Mouse (Mus musculus) forelimb bud, embryonic 11.5 days (tissue): ENCODE data around the gene Rnd2.
"Not testable (repeated sequence)": the region's sequence is repeated elsewhere in the genome, so short reads cannot be mapped to it uniquely, and the experiment has no call there.

ENCODE experiments used
- DNase-seq: peaks from one replicate; pipeline ENCODE4 v3.0.0-alpha.2; 2012; ENCODE audit warnings: low read depth, low spot score

Gene Rnd2

DNA sequence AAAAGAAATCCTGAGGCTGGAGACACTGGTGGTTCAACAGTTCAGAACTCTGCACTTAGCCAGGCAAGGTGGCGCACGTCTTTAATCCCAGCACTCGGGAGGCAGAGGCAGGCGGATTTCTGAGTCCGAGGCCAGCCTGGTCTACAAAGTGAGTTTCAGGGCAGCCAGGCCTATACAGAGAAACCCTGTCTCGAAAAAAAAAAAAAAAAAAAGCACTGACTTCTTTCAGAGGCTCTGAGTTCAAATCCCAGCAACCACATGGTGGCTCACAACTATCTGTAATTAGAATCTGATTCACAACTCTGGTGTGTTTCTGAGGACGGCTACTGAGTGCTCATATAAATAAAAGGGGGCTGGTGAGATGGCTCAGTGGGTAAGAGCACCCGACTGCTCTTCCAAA is 17.9 kb upstream of the Rnd2 start:
- not testable (repeated sequence) for DNase-seq

DNA sequence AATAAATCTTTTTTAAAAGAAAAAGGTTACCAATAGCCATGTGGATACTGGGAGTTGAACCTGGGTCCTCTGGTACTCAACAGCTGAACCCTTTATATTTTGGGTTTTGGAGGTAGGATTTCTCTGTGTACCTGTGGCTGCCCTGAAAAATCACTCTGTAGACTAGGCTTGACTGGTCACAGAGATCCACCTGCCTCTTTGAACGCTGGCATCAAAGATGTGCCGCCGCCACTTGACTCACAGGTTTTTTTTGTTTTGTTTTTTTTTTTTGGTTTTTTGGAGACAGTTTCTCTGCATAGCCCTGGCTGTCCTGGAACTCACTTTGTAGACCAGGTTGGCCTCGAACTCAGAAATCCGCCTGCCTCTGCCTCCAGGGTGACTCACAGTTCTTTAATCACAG is 17.0 kb upstream of the Rnd2 start:
- no peak for DNase-seq

DNA sequence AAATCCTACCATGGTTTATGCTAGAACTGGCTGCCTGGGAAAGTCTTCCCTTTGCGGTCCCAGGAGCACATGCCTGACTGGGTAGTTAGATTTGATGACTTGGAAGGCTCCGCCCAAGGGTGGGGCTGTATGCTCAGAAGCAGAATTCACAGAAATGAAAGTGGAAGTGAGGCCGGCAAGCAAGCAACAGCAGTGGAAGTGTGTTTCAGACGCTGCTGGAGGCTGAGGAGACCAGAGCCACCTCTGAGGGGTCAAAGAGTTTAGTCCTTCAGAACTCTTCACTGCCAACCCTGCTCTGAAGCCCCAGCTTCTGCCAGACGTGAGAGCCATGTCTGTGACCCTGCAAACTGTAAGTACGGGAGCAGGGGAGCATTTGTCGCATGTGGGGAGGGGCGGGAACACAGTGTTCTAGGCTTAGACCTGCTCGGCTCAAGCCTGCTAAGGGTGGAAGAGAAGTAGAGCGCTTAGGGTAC is 16.5 kb upstream of the Rnd2 start, which contains the start of gene Ifi35:
Gene Ifi35, plus strand, starts transcription at position 134 of the 473 bp plus-strand sequence.
- no peak for DNase-seq

DNA sequence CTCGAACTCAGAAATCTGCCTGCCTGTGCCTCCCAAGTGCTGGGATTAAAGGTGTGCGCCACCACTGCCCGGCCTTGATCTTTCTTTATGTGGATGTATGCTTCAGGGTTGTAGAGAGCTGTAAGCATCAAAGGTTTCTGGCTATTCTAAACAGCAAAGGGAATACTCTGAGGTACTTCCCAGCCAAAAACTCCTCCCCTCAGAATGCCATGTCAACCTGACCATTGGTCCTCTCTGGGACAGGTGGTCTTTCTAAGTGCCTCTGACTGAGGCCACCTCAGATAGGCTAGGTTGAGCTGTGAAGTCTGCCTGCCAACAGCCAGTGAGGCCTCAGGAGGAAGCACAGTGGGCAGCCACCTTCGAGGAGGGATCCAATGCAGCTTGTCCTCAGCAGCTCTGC is 15.9 kb upstream of the Rnd2 start:
- DNase-seq, result no peak

DNA sequence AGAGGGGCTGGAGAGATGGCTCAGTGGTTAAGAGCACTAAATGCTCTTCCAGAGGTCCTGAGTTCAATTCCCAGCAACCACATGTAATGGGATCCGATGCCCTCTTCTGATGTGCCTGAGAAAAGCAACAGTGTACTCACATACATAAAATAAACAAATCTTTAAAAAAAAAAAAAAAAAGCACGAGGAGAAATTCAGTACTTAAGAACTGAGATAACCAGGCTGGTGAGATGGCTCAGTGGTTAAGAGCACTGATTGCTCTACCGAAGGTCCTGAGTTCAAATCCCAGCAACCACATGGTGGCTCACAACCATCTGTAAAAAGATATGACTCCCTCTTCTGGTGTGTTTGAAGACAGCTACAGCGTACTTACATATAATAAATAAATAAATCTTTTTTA is 15.2 kb upstream of the Rnd2 start:
- not testable (repeated sequence) for DNase-seq

DNA sequence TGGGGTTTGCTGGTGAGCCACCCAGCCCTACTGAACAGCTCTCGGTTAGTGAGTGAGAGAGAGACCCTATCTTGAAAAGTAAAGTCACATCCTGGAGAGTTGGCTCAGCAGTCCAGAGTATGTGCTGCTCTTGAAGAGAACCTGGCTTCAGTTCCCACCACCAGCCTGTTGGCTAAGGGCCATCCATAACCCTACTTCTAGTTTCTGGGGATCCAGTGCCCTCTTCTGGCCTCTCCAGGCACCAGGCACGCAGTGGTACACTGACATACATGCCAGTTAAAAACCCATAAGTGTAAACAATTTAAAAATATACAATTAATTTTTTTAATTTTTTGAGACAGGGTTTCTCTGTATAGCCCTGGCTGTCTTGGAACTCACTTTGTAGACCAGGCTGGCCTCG is 14.4 kb upstream of the Rnd2 start:
- no peak for DNase-seq

DNA sequence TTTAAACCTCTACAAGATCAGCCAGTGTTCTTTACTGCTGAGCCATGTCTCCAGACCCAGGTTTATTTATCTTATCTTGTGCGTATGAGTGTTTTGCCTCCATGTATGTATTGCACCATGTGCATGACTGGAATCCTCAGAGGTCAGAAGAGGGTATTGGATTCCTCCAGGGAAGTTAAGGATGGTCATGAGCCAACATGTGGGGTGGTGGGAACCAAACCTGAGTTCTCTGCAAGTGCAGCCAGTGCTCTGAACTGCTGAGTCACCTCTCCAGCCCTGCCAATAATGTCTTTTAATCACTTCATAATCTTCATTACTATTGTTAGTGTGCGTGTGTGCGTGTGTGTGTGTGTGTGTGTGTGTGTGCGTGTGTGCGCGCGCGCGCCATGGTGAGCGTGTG is 13.3 kb upstream of the Rnd2 start:
- no peak for DNase-seq

DNA sequence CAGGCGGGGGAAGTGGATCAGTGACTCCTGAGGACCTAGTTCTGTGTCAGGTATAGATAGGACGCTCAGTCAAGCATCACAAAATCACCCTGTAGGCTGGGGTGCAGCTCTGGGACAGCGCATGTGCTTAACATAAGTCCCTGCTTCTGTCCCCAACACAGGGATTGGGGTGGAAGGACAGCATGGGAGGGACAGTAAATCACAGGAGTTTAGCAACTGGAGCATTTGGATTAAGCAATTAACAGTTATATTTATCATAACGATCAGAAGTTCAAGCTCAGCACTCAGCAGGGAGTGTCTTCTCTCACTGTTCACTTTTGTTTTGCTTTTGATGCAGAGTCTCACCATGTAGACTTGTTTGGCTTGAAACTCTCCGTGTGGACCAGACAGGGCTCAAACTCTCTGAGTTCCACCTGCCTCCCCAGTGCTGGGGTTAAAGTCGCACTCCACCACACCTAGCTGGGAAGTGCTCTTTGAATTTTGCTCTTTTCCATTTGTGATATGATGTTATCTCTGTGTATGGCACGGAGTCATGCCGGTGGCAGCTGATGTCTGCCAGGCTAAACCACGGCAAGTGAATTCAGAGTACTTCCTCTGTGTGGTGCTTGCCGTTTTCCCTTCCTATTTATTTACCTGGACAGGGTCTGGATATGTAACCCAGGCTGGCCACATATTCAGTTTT is 12.6 kb upstream of the Rnd2 start:
- DNase-seq, result no peak

DNA sequence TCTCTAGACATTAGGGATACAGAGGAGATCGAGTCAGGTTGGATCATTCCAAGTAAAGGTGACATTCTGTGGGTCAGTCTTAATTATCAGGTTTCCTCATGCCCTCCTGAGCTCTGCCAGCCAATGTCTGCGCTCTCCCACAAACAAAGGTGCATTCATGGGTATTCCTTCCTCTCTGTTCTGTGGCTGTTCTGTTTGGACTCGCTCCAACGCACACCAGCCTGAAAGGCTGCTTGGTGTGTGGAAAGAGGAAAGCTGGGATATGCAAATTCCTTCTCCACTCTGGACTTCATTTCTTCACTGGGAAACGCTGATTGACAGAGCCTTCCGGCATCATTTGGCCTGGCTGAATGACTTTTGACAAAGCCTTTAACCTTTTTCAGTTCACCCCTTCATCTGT is 10.1 kb upstream of the Rnd2 start:
- no peak for DNase-seq

DNA sequence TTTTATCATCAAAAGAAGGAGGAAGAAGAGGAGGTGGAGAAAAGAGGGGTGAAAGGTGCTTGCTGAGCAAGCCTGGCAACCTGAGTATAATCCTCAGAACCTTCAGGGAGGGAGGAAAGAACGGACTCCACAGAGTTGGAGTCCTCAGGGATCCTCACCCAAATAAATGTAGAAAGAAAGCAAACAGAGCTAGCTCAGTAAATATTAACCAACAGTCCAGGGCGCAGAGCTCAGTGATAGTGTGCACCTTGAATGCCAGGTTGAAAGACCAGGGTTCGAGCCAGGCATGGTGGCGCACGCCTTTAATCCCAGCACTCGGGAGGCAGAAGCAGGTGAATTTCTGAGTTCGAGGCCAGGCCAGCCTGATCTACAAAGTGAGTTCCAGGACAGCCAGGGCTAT is 9.2 kb upstream of the Rnd2 start:
- no peak for DNase-seq

DNA sequence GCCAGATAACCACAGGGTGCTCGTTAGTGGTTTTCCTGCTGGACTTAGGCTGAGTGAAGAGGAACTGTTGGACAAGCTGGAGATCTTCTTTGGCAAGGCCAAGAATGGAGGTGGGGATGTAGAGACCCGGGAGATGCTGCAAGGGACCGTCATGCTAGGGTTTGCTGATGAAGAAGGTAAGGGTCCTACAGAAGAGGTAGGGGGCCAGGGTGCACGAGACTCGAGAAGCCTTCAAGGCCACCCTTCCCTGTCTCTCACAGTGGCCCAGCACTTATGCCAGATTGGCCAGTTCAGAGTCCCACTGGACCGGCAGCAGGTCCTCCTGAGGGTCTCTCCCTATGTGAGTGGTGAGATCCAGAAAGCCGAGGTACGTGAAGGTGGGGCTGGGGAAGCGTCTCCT is 7.2 kb upstream of the Rnd2 start:
- no peak for DNase-seq

DNA sequence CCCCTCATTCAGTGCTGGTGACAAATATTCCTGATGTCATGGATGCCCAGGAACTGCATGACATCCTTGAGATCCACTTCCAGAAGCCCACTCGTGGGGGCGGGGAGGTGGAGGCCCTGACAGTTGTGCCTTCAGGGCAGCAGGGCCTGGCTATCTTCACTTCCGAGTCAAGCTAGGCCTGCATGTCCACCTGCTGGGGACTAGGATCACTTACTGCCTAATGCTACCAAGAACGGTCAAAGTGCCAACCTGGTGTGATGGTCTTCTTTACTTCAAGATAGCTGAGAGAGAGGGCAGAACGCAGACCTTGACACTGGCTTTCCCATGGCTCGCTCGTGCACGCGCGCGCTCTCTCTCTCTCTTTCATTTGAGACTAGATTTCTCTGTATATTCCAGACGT is 6.6 kb upstream of the Rnd2 start:
- DNase-seq, result no peak

DNA sequence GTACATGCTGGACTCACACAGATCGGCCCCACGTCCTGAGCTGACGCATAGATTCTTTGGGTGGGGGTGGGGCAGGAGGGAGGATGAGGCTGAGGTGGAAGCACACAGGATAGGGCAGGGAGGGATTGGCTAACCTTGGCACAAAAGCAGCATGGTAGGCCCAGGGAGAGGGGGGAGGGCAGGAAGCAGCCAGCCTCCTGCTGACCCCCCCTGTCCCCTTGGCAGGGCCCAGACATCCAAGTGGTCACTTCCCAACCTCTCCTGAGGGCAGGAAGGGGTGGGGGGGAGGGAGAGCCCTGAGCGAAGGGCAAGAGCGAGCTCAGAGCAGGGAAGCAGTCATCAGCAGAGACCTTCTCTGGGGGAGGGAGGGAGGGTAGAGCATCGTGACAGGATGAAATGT is 5.1 kb upstream of the Rnd2 start:
- DNase-seq, result no peak

DNA sequence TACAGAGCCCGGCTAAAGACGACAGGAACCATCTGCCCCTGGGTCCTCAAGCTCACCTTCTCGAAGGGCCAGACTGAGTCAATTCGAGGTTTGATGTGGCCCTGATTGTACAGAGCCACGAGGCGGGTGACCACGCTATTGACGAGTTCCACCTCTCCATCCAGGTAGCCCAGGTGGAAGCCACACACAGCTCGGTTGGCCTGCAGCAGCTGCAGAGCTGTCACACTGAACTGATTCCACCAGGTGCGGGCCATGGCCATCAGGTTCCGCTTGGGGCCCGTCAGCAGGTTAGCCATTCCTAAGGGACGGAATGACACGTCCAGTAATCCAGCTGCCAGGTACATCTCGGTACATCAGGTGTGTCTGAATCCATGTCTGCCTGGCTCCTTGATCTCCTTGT is 4.5 kb upstream of the Rnd2 start:
- no peak for DNase-seq

DNA sequence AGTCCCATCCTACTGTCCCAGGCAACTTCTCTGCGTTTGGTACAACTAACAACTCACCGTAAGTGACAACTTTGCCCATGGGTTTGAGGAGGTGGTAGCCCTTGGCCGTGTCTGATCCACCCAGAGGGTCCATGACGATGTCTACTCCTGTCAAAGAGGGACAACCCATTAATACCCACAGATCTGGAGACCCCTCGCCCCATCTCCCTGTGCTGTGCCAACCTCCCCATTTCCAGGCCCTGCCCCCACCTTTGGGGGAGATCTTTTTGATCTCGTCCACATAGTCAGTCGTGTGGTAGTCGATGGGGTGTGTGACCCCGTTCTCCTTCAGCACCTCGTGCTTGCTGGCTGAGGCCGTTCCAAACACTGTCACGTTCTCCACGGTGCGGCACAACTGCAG is 2.7 kb upstream of the Rnd2 start:
- no peak for DNase-seq

DNA sequence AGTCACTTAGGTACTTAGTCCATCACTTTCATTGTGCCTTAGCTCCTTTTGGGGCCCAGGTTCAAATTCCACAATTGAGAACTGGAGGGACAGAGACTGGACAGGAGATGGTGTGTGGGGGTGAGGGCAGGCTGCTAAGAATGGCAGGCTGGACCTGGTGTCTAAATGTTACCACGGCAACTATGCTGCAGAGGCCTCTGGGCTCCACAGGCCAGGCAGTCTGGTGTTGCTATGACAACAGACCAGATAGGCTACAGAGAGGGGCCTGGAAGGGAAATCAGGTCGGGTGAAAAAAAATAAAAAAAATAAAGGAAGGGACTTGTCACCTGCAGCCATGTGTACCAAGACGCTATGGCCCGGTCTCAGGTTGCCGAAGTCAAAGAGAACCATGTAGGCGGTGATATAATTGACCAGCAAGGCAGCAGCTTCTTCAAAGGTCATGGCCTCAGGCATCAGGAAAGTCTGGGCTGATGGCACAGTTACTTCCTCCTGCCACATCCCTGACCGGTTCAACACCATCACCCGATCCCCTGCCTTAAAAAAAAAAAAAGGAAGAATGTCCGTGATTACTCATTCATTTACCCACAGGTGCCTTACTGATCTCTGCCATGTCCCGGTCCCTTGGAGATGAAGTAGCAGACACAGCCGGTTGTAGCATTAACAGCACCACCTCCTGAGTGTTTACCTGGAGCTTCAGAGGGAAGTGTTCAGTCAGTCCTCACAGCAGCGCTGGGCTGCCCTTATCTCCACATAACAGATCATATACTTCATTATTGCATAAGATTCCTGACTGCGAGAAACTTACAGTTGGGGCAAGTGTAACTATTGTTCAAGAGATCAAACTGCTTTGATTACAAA is 2.0 kb upstream of the Rnd2 start:
- no peak for DNase-seq

DNA sequence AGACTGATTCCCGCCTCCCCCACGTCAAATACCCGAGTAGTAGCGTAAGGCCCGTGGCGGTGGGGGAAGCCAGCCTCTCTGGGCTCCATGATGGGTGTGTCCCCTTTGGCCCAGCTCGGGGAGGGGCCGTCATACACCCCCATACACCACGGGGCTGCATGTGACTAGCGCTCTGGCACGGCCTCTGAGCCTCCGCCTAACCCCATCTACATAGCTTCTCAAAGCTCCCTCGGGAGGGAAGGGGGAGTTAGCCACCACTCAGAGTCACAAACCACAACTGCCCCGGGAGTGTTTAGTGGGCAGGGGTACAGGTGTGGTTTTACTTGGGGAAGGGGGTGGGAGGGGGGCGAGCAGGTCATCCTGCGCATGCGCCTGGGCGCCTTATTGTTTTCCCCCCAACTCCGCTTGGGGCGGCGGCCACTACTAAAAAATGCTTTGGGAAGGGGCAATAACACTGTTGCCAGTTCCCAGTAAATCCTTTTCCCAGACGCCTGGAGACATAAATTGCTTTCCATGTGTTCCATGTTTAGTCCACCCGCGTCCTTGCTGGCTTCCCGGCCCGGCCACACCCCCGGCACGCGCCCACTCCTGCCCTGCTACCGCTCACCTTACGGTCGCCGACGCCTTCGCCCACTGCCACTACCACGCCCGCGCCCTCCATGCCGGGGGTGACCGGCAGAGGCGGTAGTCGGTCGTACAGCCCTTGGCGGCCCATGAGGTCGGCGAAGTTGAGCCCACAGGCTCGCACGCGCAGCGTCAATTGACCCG is 486 bp downstream of the Rnd2 start:
- peak; percentile 52 for DNase-seq

DNA sequence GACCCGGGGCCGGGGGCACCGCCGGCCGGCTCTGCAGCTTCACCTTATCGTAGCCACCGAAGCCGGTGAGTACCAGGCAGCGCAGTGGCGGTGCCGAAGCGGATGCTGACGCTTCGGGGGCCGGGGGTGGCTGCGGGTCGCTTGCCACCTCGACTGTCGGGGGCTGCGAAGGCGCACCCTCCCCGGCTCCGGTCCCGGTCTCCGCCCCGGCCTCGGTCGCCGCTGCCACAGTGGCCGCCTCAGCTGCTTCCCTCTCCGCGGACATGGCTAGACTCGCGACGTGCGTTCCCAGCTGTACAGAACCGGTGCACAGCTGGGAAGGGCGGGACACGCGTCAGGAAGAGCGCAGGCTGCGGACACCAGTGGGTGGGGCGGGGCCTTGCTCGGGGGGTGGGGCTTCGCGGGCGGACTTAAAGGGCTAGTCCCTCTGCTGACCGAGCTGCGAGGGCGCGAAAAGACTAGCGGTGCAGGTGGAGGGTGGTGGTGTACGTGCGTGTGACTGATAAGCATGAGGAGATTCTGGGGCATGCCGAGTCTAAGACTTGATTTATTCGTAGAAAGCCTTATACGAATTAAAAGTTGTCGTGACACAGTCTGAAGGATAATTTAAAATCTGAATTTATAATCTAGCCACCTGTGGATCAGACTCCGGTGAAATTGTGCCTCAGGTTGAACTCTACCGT is 1.2 kb downstream of the Rnd2 start, which contains the start of gene Vat1:
Gene Vat1, minus strand, starts transcription at position 362 of the 683 bp plus-strand sequence.
- no peak for DNase-seq

DNA sequence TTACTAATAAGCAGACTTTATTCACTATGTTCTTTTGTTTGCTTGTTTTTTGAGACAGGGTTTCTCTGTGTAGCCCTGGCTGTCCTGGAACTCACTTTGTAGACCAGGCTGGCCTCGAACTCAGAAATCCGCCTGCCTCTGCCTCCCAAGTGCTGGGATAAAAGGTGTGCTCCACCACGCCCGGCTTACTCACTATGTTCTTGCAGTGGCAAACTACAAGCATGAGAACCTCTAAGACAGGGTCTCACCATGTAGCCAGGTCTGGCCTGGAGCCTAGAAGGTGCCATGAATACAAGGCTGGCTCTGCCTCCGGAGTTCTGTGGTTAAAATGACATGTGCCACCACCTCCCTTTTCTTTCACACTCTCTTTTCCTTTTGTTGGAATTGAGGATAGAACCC is 1.8 kb downstream of the Rnd2 start:
- not testable (repeated sequence) for DNase-seq

DNA sequence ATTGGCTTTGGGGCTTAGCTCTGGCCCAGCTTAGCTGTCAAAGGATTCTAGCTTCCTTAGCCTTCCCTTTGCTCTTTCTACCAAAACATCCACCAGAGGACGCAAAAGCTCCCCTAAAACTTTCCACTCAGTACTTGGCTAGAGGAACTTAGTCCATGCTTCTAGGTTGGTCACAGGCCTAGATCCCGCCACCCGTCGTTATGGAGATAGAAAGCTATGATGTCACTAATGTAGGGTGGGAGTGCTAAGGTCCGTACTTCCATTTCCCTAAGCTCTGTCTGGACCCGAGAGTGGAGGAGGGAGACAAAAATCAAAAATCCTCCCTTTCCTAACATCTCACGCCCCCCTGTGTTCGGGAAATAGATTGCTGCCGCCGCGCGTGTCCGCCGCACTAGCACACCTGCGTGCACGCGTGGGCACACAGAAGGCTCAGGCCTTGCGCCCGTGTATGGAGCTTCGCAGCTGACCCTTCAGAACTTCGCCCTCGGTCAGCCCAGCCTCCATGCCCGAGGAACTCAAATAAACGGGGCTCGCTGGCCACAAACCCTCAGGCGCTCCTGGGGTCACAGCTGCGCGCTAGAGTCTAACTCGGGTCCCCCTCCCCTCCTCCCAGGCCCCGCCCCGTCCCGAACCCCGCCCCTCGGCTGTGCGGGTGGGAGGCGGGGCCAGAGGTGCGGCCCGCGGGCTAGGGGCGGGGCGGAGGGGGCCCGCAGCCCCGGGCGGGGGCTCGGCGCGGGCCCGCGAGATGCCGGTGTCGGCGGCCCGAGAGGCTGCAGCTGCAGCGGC is 2.9 kb downstream of the Rnd2 start:
- peak; percentile 64 for DNase-seq

DNA sequence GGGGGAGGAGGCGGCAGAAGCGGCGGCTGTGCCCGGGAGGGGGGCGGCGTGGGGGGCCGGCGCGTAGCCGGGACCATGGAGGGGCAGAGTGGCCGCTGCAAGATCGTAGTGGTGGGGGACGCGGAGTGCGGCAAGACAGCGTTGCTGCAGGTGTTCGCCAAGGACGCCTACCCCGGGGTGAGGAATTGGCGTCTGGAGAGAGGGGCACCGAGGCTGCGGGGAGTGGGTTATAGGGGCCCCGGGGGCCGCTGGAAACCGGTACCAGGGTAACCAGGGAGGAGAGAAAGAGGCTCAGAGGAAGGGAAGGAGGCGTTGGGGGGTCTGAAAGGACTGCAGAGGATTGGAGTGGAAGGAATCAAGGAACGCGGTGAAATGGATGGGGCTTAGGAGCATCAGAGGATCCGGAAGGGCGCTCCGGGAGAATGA is 3.5 kb downstream of the Rnd2 start:
- DNase-seq, result no peak
